Mouse (Mus musculus): ENCODE data around the gene Efhd1. TPM values are rescaled to one million over a fixed set of nuclear protein-coding genes. Genes with fewer than 3 reads are reported as not detected.

The Efhd1 gene
- total and polyA plus RNA-seq, 3 experiments: 0.15 TPM; not detected in 2

GRCm38 (mm10) chr1:87291416-87291815 is 27.3 kb downstream of the Efhd1 start:
- TF ChIP-seq ZC3H11A (IDR thresholded peaks at IDR 0.05; ENCODE audit: low read depth, low read length): no peak
- TF ChIP-seq ETS1 (IDR thresholded peaks at IDR 0.05; ENCODE audit: low read depth, low read length): no peak
- no peak for TF ChIP-seq POLR2AphosphoS5 (IDR thresholded peaks at IDR 0.05; ENCODE audit: borderline replicate concordance, low read depth, low read length)
- Histone ChIP-seq H3K9me3 (replicated peaks; ENCODE audit: insufficient read depth, low read length) (no peaks in the 10 kb centered on the region), H3K9ac (ENCODE audit: control insufficient read depth, low read depth, low read length, poor library complexity, severe bottlenecking) (no peak overlapping the region), H3K4me1 (ENCODE audit: control insufficient read depth in 1 of 2, insufficient read depth in 2 of 2, low read length in 2 of 2) (no peaks in the 10 kb centered on the region), H3K36me3 (ENCODE audit: control insufficient read depth in 1 of 2, insufficient read depth in 2 of 2, low read length in 2 of 2) (no peaks in the 10 kb centered on the region), H3K4me3 (ENCODE audit: control insufficient read depth in 1 of 2, insufficient read depth in 1 of 2, low read depth in 2 of 2, low read length in 2 of 2) (no peak overlapping the region), H3K27me3 (ENCODE audit: control insufficient read depth in 1 of 2, insufficient read depth in 2 of 2, low read length in 2 of 2) (peaks cover 0 to 4% of the 10 kb centered on the region in 2 experiments; a peak in 3 of 4 replicates), H3K27ac (ENCODE audit: control insufficient read depth, low read depth, low read length) (no peak overlapping the region), H3K79me2 (ENCODE audit: control insufficient read depth, insufficient read depth, low read length, poor library complexity) (no peaks in the 10 kb centered on the region)
- no peak for DNase-seq (ENCODE audit: low read depth, low spot score)

- Histone ChIP-seq H3K79me2 (ENCODE audit: control insufficient read depth, insufficient read depth, low read length, poor library complexity) (no peaks in the 10 kb centered on the region), H3K36me3 (ENCODE audit: control insufficient read depth in 1 of 2, insufficient read depth in 2 of 2, low read length in 2 of 2) (no peaks in the 10 kb centered on the region), H3K4me3 (ENCODE audit: control insufficient read depth in 1 of 2, insufficient read depth in 1 of 2, low read depth in 2 of 2, low read length in 2 of 2) (no peak overlapping the region), H3K9ac (ENCODE audit: control insufficient read depth, low read depth, low read length, poor library complexity, severe bottlenecking) (no peak overlapping the region), H3K4me1 (ENCODE audit: control insufficient read depth in 1 of 2, insufficient read depth in 2 of 2, low read length in 2 of 2) (no peaks in the 10 kb centered on the region), H3K9me3 (replicated peaks; ENCODE audit: insufficient read depth, low read length) (no peaks in the 10 kb centered on the region), H3K27ac (ENCODE audit: control insufficient read depth, low read depth, low read length) (no peak overlapping the region), H3K27me3 (ENCODE audit: control insufficient read depth in 1 of 2, insufficient read depth in 2 of 2, low read length in 2 of 2) (peaks cover 0 to 4% of the 10 kb centered on the region in 2 experiments; a peak in 3 of 4 replicates)
- DNase-seq (ENCODE audit: low read depth, low spot score): no peak
- TF ChIP-seq RCOR1 (IDR thresholded peaks at IDR 0.05; ENCODE audit: low read depth, low read length) (no peak), GATA1 (IDR thresholded peaks at IDR 0.05; ENCODE audit: low read depth, low read length) (no peak), POLR2A (IDR thresholded peaks at IDR 0.05; ENCODE audit: control insufficient read depth in 1 of 2, insufficient read depth in 1 of 2, low read depth in 1 of 2, low read length in 2 of 2, poor library complexity in 1 of 2) (no peak), CTCF (IDR thresholded peaks at IDR 0.05 in 2 of 3, conservative IDR thresholded peaks at IDR 0.05 in 1 of 3; ENCODE audit: control insufficient read depth in 1 of 3, insufficient read depth in 1 of 3, low read depth in 2 of 3, low read length in 3 of 3, poor library complexity in 1 of 3, severe bottlenecking in 1 of 3) (no peak), SMC3 (IDR thresholded peaks at IDR 0.05; ENCODE audit: low read depth, low read length) (no peak), NELFE (IDR thresholded peaks at IDR 0.05; ENCODE audit: low read depth, low read length) (no peak), TBP (IDR thresholded peaks at IDR 0.05; ENCODE audit: low read depth, low read length) (no peak), SIN3A (IDR thresholded peaks at IDR 0.05; ENCODE audit: low read length) (no peak), CHD2 (IDR thresholded peaks at IDR 0.05; ENCODE audit: low read length) (no peak), MYB (IDR thresholded peaks at IDR 0.05; ENCODE audit: low read depth, low read length) (no peak), GABPA (IDR thresholded peaks at IDR 0.05; ENCODE audit: low read depth, low read length) (no peak), JUND (IDR thresholded peaks at IDR 0.05; ENCODE audit: low read depth, low read length) (no peak), MAFK (IDR thresholded peaks at IDR 0.05; ENCODE audit: borderline replicate concordance, low read depth, low read length) (no peak)
Measured at GRCm38 (mm10) chr1:87292420-87293190, 28.4 kb downstream of the Efhd1 start.
